Mouse (Mus musculus): Measurements from ENCODE around the gene Fxyd6.

- TF ChIP-seq POLR2A (IDR thresholded peaks at IDR 0.05; ENCODE audit: insufficient read depth, low read length) = no peak
- TF ChIP-seq EP300 (IDR thresholded peaks at IDR 0.05; ENCODE audit: insufficient read depth, low read depth, low read length) = no peak
- TF ChIP-seq CTCF (IDR thresholded peaks at IDR 0.05; ENCODE audit: low read depth, low read length) = no peak
Measured at GRCm38 (mm10) chr9:45418252-45418651, 48.3 kb downstream of the Fxyd6 start.
